Mouse (Mus musculus) E14TG2a.4 (cell line): ENCODE measurements at regions not wholly inside any gene's neighbourhood (a gene's known extent, or its start where the extent isn't known, plus 50 kb on each side); places are given as distances from the start of the nearest gene placed in this dataset.

ENCODE experiments used
- CTCF ChIP-seq: conservative IDR thresholded peaks from 2 replicates; pipeline ENCODE4 v1.5.1; 2014; ENCODE audit warnings: low read length
- NANOG ChIP-seq: IDR thresholded peaks from 2 replicates; pipeline ENCODE4 v1.6.1; 2014; ENCODE audit warnings: borderline replicate concordance, low read length, mixed read lengths
- POU5F1 ChIP-seq: IDR thresholded peaks from 2 replicates; pipeline ENCODE4 v1.6.1; 2014; ENCODE audit warnings: low read length, borderline replicate concordance

GRCm38 (mm10) chr15:37080395-37080794, 72.8 kb upstream of the Zfp706 start:
- no peak for TF ChIP-seq CTCF
- no peak for TF ChIP-seq POU5F1
- no peak for TF ChIP-seq NANOG
